ENCODE assay signal across 9 mouse cellular contexts in genomic region chr15:12380548-12380947, GRCm38 (mm10). TPM values are rescaled to one million over a fixed set of nuclear protein-coding genes. Genes with fewer than 3 reads are reported as not detected.
DNase-seq lines count a peak whose midpoint lies in the region; ATAC-seq lines count a peak whose summit lies in the region.
"Had no signal": no experiment of that assay in that cellular context is flagged by ENCODE, and none has a peak within 500 bp of the region (broad histone marks: within the 10 kb centered on the region; RNA-seq: fewer than 3 reads in every experiment).

No protein-coding gene starts in this region.

- H3K27ac ChIP-seq in forebrain, embryonic 11.5 days (ENCODE audit: low read depth, low read length), result no peak overlapping the region
- H3K27ac ChIP-seq in forebrain, embryonic 13.5 days, result no peak overlapping the region
- H3K27ac ChIP-seq in forebrain, embryonic 14.5 days (ENCODE audit: low read depth, low read length), result no peak overlapping the region
- H3K27ac ChIP-seq: limb, embryonic 12.5 days had no signal

- no peaks in the 10 kb centered on the region for H3K36me3 ChIP-seq in forebrain, embryonic 11.5 days (ENCODE audit: control insufficient read depth, insufficient read depth, low read length)
- H3K36me3 ChIP-seq in forebrain, embryonic 13.5 days (ENCODE audit: poor library complexity, severe bottlenecking), result no peaks in the 10 kb centered on the region
- no peaks in the 10 kb centered on the region for H3K36me3 ChIP-seq in forebrain, embryonic 14.5 days (ENCODE audit: control insufficient read depth, insufficient read depth, low read length)

- no peak overlapping the region for H3K4me3 ChIP-seq in forebrain, embryonic 11.5 days (ENCODE audit: low read depth, low read length)
- no peak overlapping the region for H3K4me3 ChIP-seq in forebrain, embryonic 13.5 days
- H3K4me3 ChIP-seq in forebrain, embryonic 14.5 days (ENCODE audit: low read depth, low read length), result no peak overlapping the region
- H3K4me3 ChIP-seq: limb, embryonic 12.5 days had no signal

- H3K4me2 ChIP-seq in forebrain, embryonic 11.5 days (ENCODE audit: low read depth, low read length, severe bottlenecking), result no peak overlapping the region
- H3K4me2 ChIP-seq in forebrain, embryonic 13.5 days, result no peak overlapping the region
- H3K4me2 ChIP-seq in forebrain, embryonic 14.5 days (ENCODE audit: low read length), result no peak overlapping the region
- H3K4me2 ChIP-seq: limb, embryonic 12.5 days had no signal

- ATAC-seq in forebrain, embryonic 11.5 days (replicated peaks; ENCODE audit: low FRiP score), result no peak
- no peak for ATAC-seq in forebrain, embryonic 13.5 days
- no peak for ATAC-seq in forebrain, embryonic 14.5 days

- H3K4me1 ChIP-seq in forebrain, embryonic 11.5 days (replicated peaks; ENCODE audit: control insufficient read depth, insufficient read depth, low read length), result peaks cover 4% of the 10 kb centered on the region; the same call in 1 of the 2 replicates
- H3K4me1 ChIP-seq in forebrain, embryonic 13.5 days, result peaks cover 8% of the 10 kb centered on the region
- no peaks in the 10 kb centered on the region; the same call in 1 of the 2 replicates for H3K4me1 ChIP-seq in forebrain, embryonic 14.5 days (ENCODE audit: control insufficient read depth, insufficient read depth, low read length)

- H3K27me3 ChIP-seq in forebrain, embryonic 11.5 days (ENCODE audit: control insufficient read depth, insufficient read depth, low read length), result no peaks in the 10 kb centered on the region
- no peaks in the 10 kb centered on the region; the same call in 1 of the 2 replicates for H3K27me3 ChIP-seq in forebrain, embryonic 13.5 days
- no peaks in the 10 kb centered on the region for H3K27me3 ChIP-seq in forebrain, embryonic 14.5 days (replicated peaks; ENCODE audit: control insufficient read depth, insufficient read depth, low read length)
- H3K27me3 ChIP-seq: limb, embryonic 12.5 days had no signal

- H3K9ac ChIP-seq in forebrain, embryonic 11.5 days (ENCODE audit: low read length), result no peak overlapping the region
- no peak overlapping the region for H3K9ac ChIP-seq in forebrain, embryonic 13.5 days
- no peak overlapping the region for H3K9ac ChIP-seq in forebrain, embryonic 14.5 days (ENCODE audit: low read length)
- H3K9ac ChIP-seq: limb, embryonic 12.5 days had no signal

- WGBS in forebrain, embryonic 11.5 days, result 53% methylated on average over 5 of the region's 5 CpGs
- WGBS in forebrain, embryonic 13.5 days, result 50% methylated on average over 5 of the region's 5 CpGs
- WGBS in forebrain, embryonic 14.5 days, result 46% methylated on average over 5 of the region's 5 CpGs

- no peaks in the 10 kb centered on the region for H3K9me3 ChIP-seq in forebrain, embryonic 11.5 days (ENCODE audit: control insufficient read depth, low read length)
- no peaks in the 10 kb centered on the region for H3K9me3 ChIP-seq in forebrain, embryonic 13.5 days (replicated peaks)
- H3K9me3 ChIP-seq in forebrain, embryonic 14.5 days (replicated peaks; ENCODE audit: control insufficient read depth, low read length), result no peaks in the 10 kb centered on the region
- H3K9me3 ChIP-seq: limb, embryonic 12.5 days had no signal

- peak; percentile 65 for DNase-seq in forebrain, embryonic 11.5 days (ENCODE audit: low spot score)
- DNase-seq in 3T3-L1 (ENCODE audit: low read depth, low spot score) (peak; percentile 68), adipocyte (ENCODE audit: low spot score) (peak; percentile 71)
- DNase-seq in kidney, adult 9 months, result peak; percentile 71
- DNase-seq in naive thymus-derived CD4-positive, alpha-beta T cell, adult 2 months (ENCODE audit: low read depth), result peak; percentile 92
- no peak for DNase-seq in forebrain, embryonic 14.5 days (ENCODE audit: low spot score)
- no peak for DNase-seq in left cerebral cortex, adult 9 months (ENCODE audit: low spot score in 2 of 2)

RNA-seq across cellular contexts. Expression of gene 1810049J17Rik, which starts 58.8 kb away (rescaled TPM):
- 1.0 TPM in 1 of 2 replicates, not detected in the other for polyA plus RNA-seq in forebrain, embryonic 11.5 days (2014; fragmentation: Nextera tagmentation; extraction: Ambion mirVana)
- 0.81 TPM in 1 of 2 replicates, not detected in the other for polyA plus RNA-seq in forebrain, embryonic 13.5 days (2015; fragmentation: Nextera tagmentation; extraction: Ambion mirVana)
- polyA plus RNA-seq in forebrain, embryonic 14.5 days (2014; fragmentation: Nextera tagmentation; extraction: Ambion mirVana), result 1.2 and 1.6 TPM in 2 replicates

RNA-seq across cellular contexts. Expression of gene Golph3, which starts 59.3 kb away (rescaled TPM):
- polyA plus RNA-seq in forebrain, embryonic 11.5 days (2014; fragmentation: Nextera tagmentation; extraction: Ambion mirVana), result 102 and 103 TPM in 2 replicates
- 62.4 and 63.8 TPM in 2 replicates for polyA plus RNA-seq in forebrain, embryonic 13.5 days (2015; fragmentation: Nextera tagmentation; extraction: Ambion mirVana)
- polyA plus RNA-seq in forebrain, embryonic 14.5 days (2014; fragmentation: Nextera tagmentation; extraction: Ambion mirVana), result 83.0 and 88.5 TPM in 2 replicates

Comparison
In these comparisons a context has a peak if more than half of its experiments do, and no peak if none do; other contexts are left out.
1. DNase-seq: peak in forebrain, embryonic 11.5 days (single experiment), 3T3-L1 (single experiment), adipocyte (single experiment), kidney, adult 9 months (single experiment) and naive thymus-derived CD4-positive, alpha-beta T cell, adult 2 months (single experiment); none in forebrain, embryonic 14.5 days (single experiment) and left cerebral cortex, adult 9 months (0 of 2).